Mouse (Mus musculus): ENCODE results near the gene Mex3a. TPM values are rescaled to one million over a fixed set of nuclear protein-coding genes. Genes with fewer than 3 reads are reported as not detected.

Gene Mex3a
- total RNA-seq, 2 experiments from 2014 or later, result 4.3 to 4.6 TPM

Small RNA genes within 50 kb of the gene (microRNA-seq; reads per million reads assigned to microRNA genes)
- 0 reads per million in 2 experiments for gene Mir1905

Other genes starting within 250 kb of the Mex3a start
- not detected for gene Gm38392, start 245.2 kb upstream of the Mex3a start, total RNA-seq (2021)
- 10 to 100 TPM in 1 of 2 experiments, 1 to 10 TPM in 1; 3.2 to 10.5 TPM for gene Tsacc, start 235.4 kb upstream of the Mex3a start, total RNA-seq (2021)
- 100 to 1,000 TPM; 165 to 199 TPM for gene Cct3, start 235.3 kb upstream of the Mex3a start, total RNA-seq (2021)
- gene Glmp, start 207.4 kb upstream of the Mex3a start, total RNA-seq (2021), result 10 to 100 TPM; 77.5 to 97.5 TPM
- 1 to 10 TPM; 1.3 to 1.4 TPM for gene Tmem79, start 196.2 kb upstream of the Mex3a start, total RNA-seq (2021)
- 10 to 100 TPM; 63.7 to 71.6 TPM for gene Smg5, start 196.1 kb upstream of the Mex3a start, total RNA-seq (2021)
- gene Paqr6, start 167.8 kb upstream of the Mex3a start, total RNA-seq (2021), result 10 to 100 TPM; 10.9 to 12.7 TPM
- gene Bglap3, start 159.7 kb upstream of the Mex3a start, total RNA-seq (2021), result under 1 TPM; 0.30 to 0.40 TPM
- gene Bglap2, start 153.7 kb upstream of the Mex3a start, total RNA-seq (2021), result not detected
- gene Bglap, start 147.9 kb upstream of the Mex3a start, total RNA-seq (2021), result 1 to 10 TPM in 1 of 2 experiments, not detected in 1; 1.3 TPM
- 1 to 10 TPM; 4.5 to 5.6 TPM for gene Pmf1, start 122.1 kb upstream of the Mex3a start, total RNA-seq (2021)
- gene Slc25a44, start 107.3 kb upstream of the Mex3a start, total RNA-seq (2021), result 10 to 100 TPM; 74.3 to 75.8 TPM
- gene Sema4a, start 71.2 kb upstream of the Mex3a start, total RNA-seq (2021), result 10 to 100 TPM; 33.3 to 42.8 TPM
- gene Lmna, start 22.4 kb upstream of the Mex3a start, total RNA-seq (2021), result 10 to 100 TPM; 35.6 to 38.8 TPM
- not detected for gene Rab25, start 15.9 kb downstream of the Mex3a start, total RNA-seq (2021)
- gene Lamtor2, start 20.7 kb downstream of the Mex3a start, total RNA-seq (2021), result 100 to 1,000 TPM in 1 of 2 experiments, 10 to 100 TPM in 1; 99.5 to 115 TPM
- gene Ubqln4, start 21.4 kb downstream of the Mex3a start, total RNA-seq (2021), result 100 to 1,000 TPM; 113 to 114 TPM
- 100 to 1,000 TPM in 1 of 2 experiments, 10 to 100 TPM in 1; 93.9 to 108 TPM for gene Ssr2, start 43.5 kb downstream of the Mex3a start, total RNA-seq (2021)
- gene Arhgef2, start 73.6 kb downstream of the Mex3a start, total RNA-seq (2021), result 100 to 1,000 TPM; 232 to 289 TPM
- not detected for gene Rxfp4, start 120.7 kb downstream of the Mex3a start, total RNA-seq (2021)
- 10 to 100 TPM; 46.3 to 53.9 TPM for gene Khdc4, start 153.4 kb downstream of the Mex3a start, total RNA-seq (2021)
- gene Rit1, start 184.4 kb downstream of the Mex3a start, total RNA-seq (2021), result 10 to 100 TPM; 45.3 to 46.9 TPM
- gene Syt11, start 242.8 kb downstream of the Mex3a start, total RNA-seq (2021), result 100 to 1,000 TPM; 502 to 559 TPM

All from layer of hippocampus, postnatal 25 days (tissue).